Mouse (Mus musculus) thymus, adult 18-20 months (tissue): ENCODE data around the gene Ccdc87.
"Not testable (repeated sequence)": the region's sequence is repeated elsewhere in the genome, so short reads cannot be mapped to it uniquely, and the experiment has no call there.

Experiments used
- DNase-seq, 2 experiments: peaks; one replicate each; pipeline ENCODE4 v3.0.0; 2022; ENCODE audit warnings: mixed read lengths in 2 of 2

Gene Ccdc87

DNA sequence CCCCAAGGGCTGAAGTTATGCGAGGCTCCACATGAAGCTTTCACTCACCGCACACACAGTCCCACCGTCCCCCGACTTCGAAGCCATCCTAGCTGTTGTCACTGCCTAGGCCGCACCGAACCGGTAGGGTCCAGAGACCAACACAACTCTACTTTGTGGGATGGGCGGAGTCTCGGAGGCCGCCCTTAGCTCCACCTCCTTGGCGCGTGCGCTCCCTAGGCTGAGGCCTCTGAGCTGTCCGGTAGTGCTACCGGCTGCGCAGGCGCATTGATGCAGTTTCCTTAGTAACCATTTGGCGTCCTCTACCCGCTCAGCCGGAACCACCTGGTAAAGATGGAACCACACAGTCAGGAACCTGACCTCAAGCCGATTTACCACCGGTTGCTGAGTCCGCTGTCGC, at the start of gene Ccdc87, which contains the start of gene Ccs:
Gene Ccdc87, plus strand, starts transcription at position 218 of the 400 bp plus-strand sequence.
Gene Ccs, minus strand, starts transcription at position 184 of the 400 bp plus-strand sequence.
- DNase-seq, result peak; percentile 91 to 94

DNA sequence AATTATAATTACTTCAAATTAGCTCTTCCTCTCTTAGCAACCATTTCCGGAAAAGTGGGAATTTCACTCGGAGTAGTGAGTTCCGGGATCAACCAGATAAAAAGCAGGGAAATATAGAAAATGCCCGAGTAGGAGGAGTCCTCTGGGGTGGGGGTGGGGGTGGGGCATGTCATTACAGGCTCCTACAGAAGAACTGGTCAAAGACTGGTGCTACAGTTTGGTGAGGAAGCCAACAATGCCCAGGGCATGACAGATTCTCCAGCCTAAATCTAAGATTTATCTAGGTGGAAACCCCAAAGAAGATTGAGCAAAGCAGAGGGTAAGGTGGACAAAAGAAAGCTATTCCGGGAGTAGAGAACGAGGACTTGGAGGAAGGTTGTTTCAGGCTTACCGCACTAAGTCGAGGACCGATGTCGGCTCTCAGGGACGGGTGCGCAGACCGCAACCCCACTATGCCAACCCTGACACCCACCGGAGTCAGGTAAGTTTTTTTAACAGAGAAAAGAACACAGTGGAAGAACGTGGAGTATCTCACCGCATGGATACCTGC, 45.8 kb upstream of the Ccdc87 start:
- DNase-seq, result no peak

DNA sequence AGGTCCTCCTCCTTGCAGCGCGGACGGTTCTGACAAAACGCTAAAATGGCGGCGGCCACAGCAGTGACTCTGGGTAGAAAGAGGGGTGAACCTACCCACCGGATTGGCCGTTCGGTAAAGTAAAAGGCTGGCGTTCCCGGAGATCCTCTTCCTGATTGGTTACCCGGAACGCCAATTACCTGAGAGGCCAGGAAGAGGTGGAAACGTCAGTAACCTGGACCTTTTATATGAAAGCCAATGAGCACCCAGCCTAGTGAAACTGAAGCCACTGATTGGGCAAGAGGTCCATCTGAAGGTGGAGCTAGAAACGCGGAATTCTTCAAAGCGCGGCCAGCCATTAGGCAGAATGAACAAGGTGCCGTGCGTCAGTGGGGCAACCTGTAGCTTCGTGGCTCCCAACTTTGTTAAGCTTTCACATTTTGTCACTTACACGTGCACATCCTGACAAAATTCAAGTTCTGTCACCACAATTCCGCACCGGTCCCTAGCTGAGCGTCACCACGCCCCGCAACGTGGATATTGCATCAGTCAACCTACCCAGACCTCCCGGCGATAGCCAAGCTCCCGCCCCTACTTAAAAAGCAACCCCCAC, 45.2 kb upstream of the Ccdc87 start, which contains the start of gene Rbm4:
Gene Rbm4, minus strand, starts transcription at position 71 of the 592 bp plus-strand sequence.
- DNase-seq, result peak; percentile 93 to 99

- DNase-seq, result no peak
Measured at GRCm38 (mm10) chr19:4795929-4796328, 43.2 kb upstream of the Ccdc87 start.

DNA sequence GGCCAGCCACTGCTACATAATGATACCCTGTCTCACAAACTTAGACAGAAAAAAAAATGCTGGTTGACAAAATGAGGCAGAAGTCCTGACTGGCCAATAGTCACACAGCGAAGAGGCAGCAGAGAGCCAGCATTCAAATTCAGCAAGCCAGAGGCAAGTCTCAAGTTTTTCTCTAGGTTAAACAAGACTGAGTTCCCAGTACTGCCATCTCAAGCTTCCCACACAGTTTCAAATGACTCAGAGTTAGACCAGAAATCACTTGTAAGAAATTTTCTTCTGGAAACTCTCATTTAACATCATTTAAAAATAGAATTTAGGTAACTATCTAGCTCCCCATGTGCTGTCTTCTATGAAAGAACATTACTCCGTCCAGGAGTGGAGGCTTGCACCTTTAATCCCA, 41.3 kb upstream of the Ccdc87 start:
- no peak for DNase-seq

- no peak for DNase-seq
Measured at GRCm38 (mm10) chr19:4799083-4799482, 40.1 kb upstream of the Ccdc87 start.

DNA sequence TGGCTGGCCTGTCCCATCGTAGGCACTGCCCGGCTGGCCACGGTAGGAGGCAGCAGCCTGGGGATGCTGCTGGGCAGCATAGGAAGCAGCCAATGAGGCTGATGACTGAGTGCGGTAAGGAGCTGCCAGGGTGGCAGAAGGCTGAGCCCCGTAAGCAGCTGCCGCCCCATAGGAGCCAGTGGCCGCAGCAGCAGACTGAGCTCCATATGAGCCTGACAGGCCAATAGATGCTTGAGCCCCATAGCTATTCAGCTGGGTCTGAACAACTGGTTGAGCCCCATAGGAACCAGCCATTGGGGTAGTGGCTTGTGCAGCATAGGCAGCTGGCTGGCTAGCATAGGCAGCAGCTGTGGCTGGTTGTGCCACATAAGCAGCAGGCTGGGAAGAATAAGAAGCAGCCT, 36.5 kb upstream of the Ccdc87 start:
- no peak for DNase-seq

GRCm38 (mm10) chr19:4803283-4803682, 35.9 kb upstream of the Ccdc87 start:
- no peak for DNase-seq

DNA sequence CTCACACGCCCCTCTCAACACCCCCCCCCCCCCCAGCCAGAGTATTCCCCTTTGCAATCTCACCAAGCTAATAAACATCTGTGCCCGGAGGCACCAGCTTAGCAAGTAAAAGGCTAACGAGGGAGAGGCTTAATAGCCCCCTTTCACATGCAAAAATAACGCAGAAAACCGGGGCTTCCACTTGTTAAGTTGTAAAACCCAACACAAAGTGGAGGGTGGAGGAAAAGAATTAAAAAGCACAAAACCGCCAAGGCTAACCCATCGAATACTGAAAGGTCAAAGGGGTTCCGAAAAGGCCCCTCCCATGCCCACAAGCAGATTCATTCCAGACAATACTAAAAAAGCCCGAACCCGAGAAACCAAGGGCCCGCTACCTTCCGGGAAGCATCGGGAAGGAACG, 28.9 kb upstream of the Ccdc87 start:
- no peak for DNase-seq

GRCm38 (mm10) chr19:4810746-4811062, 28.5 kb upstream of the Ccdc87 start:
- no peak for DNase-seq

DNA sequence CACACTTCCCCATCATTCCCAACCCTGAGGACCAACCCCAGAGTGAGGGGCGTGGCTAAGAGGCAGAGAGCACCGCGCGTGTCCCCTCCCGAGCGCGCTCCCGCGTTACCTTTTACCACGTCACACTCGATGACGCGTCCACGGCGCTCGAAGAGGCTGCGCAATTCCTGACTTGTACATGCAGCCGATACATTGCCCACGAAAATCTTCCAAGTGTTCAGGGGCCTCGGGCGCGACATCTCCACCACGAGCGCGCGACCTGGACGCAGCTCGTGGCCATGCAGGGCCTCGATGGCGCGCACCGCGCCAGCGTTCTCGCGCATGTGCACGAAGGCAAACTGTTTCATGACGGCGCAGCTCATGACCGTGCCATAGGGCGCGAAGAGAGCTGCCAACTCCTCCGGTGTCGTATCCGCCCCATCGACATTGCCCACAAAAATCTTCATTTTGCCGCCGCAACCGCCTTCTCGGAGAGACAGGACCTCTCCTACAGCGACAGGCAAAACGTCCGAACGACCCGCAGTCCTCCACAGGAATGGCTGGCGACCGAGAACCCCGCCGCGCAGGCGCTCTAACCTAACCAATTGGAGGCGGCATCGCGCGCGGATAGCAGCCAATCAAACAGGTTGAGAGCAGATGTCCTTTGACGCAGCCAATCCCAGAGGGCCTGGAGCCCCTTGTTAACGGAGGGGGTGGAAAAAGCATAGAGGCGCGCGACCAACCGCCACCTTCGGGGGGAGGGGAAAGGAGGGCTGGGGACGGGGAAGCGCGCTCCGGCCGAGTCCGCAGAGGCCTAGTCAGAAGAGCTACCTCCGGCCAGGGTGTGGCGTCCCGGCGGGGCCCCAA, 27.9 kb upstream of the Ccdc87 start, which contains the start of the genes Gm21992 and Rbm14:
Gene Gm21992, minus strand, starts transcription at position 550 of the 846 bp plus-strand sequence.
Gene Rbm14, minus strand, starts transcription at position 572 of the 846 bp plus-strand sequence.
- peak; percentile 98 for DNase-seq

DNA sequence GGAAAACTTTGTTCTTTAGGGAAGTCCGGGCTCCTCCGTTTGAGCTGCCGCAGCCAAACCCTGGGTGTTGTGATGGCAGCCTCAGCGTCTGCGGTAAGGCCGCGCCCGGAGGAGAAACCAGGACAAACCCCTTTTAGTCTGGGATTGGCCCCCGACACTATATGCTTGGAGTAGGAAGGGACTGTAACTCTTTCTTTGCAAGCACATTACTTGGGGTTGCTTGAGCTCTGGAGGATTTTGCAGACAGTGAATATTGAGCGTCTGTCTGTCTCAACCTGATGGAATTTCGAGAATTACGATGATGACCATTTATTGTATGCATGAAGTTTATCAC, 27.3 kb upstream of the Ccdc87 start:
- no peak for DNase-seq

GRCm38 (mm10) chr19:4812334-4812949, 26.7 kb upstream of the Ccdc87 start:
- DNase-seq, result not testable (repeated sequence)

DNA sequence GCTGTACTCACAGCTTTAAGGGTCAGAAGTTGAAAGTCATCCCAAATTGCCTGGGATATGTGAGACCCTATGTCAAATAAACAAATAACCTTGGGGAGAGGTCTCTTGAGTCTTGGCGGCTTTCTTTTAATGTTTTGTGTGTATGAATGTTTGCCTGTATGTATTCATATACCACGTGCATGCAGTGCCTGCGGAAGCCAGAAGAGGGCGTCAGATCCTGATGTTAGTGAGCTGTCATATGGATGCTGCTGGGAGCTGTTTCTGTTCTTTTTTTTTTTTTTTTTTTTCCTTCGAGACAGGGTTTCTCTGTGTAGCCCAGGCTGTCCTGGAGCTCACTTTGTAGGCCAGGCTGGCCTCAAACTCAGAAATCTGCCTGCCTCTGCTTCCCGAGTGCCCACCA, 26.2 kb upstream of the Ccdc87 start:
- no peak for DNase-seq

DNA sequence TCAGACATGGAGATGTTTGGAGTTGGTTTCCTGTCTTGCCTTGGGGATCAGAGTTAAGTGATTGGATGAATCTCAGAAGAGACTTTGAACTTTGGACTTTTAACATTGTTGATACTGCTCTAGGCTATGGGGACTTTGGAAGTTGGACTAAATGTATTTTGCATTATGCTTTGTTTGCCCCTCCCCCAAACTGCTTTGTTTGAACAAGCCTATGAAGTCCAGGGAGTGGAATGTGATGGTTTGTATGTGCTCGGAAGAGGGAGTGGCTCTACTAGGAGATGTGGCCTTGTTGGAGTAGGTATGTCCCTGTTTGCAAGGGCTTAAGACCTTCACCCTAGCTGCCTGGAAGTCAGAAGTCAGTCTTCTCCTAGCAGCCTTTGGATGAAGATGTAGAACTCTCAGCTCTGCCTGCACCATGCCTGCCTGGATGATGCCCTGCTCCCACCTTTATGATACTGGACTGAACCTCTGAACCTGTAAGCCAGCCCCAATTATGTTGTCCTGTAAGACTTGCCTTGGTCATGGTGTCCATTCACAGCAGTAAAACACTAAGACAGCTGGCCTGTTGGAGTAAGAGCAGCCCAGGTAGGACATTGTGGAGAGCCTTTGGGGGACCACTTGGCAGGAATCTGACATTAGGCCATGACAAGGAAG, 21.9 kb upstream of the Ccdc87 start:
- no peak for DNase-seq

GRCm38 (mm10) chr19:4820678-4821303, 18.4 kb upstream of the Ccdc87 start:
- DNase-seq, result no peak

DNA sequence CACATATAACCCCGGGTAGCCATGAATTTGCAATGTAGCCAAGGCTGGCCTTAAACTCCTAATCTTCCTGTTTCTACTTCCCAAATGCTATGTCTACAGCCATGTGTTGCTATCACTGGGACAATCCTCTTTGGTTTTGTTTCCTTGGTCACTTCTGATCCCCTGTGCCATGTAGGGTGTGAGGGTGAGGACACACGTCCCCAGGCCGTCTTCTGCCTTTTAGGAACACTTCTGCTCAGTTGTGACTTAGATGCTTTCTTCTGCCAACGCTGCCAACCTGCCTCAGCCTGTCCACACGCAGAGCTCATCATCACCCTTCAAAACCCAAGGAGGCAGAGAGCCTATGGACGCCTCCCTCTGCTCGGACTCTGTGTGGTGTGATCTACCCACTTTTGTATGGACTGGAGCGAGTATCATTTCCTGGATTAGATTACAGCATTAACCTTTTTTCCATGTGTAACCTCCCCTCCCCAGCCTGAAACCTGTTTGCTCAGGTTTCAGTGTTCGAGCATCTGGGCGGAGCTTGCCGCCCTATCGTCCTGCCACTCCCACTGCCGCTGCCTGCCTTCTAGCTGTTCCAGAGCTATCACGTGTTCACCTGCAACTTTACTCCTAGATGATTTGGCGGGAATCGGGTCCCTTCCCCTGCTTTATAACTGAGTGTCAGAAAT, 10.6 kb upstream of the Ccdc87 start:
- DNase-seq, result no peak

DNA sequence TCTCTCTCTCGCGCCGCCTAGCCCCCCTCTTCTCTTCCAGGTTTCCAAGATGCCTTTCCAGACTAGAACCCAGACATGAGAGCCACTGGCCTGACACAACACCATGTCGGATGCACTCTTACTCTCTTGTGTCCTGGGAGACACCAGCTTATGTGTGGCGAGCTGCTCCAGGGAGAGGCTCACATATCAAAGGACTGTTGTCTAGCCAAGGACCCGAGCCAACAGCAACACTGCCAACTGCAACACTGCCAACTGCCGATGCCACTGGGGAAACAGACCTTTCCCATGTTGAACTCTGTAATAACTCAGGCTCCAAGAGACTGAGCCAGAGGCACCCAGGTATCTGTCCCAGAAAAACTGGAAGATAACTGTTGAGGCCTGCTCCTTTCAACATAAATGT, 10.0 kb upstream of the Ccdc87 start:
- no peak for DNase-seq

GRCm38 (mm10) chr19:4833977-4834376, 5.2 kb upstream of the Ccdc87 start:
- DNase-seq, result no peak

- no peak for DNase-seq
Measured at GRCm38 (mm10) chr19:4836096-4836495, 3.1 kb upstream of the Ccdc87 start.

- DNase-seq, result no peak
Measured at GRCm38 (mm10) chr19:4837049-4837448, 2.1 kb upstream of the Ccdc87 start.
